Mouse (Mus musculus): ENCODE measurements around the gene Diablo. TPM values are rescaled to one million over a fixed set of nuclear protein-coding genes. Genes with fewer than 3 reads are reported as not detected.
A peak's percentile ranks its signal among the peaks of the same experiment; 100 is the strongest.

The Diablo gene
- 70.6 and 70.8 TPM in 2 replicates for polyA plus RNA-seq (2015; fragmentation: Nextera tagmentation; extraction: Ambion mirVana)

GRCm38 (mm10) chr5:123523692-123524392 lies at the start of gene Diablo:
Gene Diablo, minus strand, starts transcription at chr5:123524176.
- Histone ChIP-seq H3K36me3 (ENCODE audit: control insufficient read depth, insufficient read depth, low read length) (0 out of 2 replicates have a peak, but pooled peaks cover under 1% of the 10 kb centered on the region), H3K27ac (replicated peaks) (peak within 1 kb of the TSS; percentile 58), H3K9ac (ENCODE audit: low read length) (peak within 1 kb of the TSS; percentile 80), H3K27me3 (ENCODE audit: control insufficient read depth, insufficient read depth, low read length) (no peaks in the 10 kb centered on the region), H3K4me3 (ENCODE audit: low read depth, low read length) (peak within 1 kb of the TSS; percentile 94), H3K4me2 (replicated peaks; ENCODE audit: low read depth) (peak within 1 kb of the TSS; percentile 99), H3K4me1 (replicated peaks; ENCODE audit: control insufficient read depth, insufficient read depth) (0 out of 2 replicates have a peak, but pooled peaks cover 5% of the 10 kb centered on the region), H3K9me3 (ENCODE audit: control insufficient read depth, low read length) (no peaks in the 10 kb centered on the region)
- WGBS = under 1% methylated on average over 76 of the region's 82 CpGs
- DNase-seq (ENCODE audit: low spot score) (peak; percentile 99), ATAC-seq (ENCODE audit: low FRiP score, low TSS enrichment) (peak; percentile 98)
- TF ChIP-seq CTCF (IDR thresholded peaks at IDR 0.05; ENCODE audit: low read depth) (peak; percentile 34; the same call in 1 of the 2 replicates), EP300 (optimal IDR thresholded peaks at IDR 0.05) (no peak)

GRCm38 (mm10) chr5:123573362-123573761 lies 49.4 kb upstream of the Diablo start:
- TF ChIP-seq CTCF (IDR thresholded peaks at IDR 0.05; ENCODE audit: low read depth) = no peak
- no peak for TF ChIP-seq EP300 (optimal IDR thresholded peaks at IDR 0.05)
- Histone ChIP-seq H3K4me1 (replicated peaks; ENCODE audit: control insufficient read depth, insufficient read depth) (no peaks in the 10 kb centered on the region), H3K9ac (ENCODE audit: low read length) (no peak overlapping the region)

GRCm38 (mm10) chr5:123572357-123573186 lies 48.6 kb upstream of the Diablo start, which contains the start of gene Vps33a:
Gene Vps33a, minus strand, starts transcription at chr5:123573038.
- DNase-seq (ENCODE audit: low spot score) = peak; percentile 98
- H3K4me2 ChIP-seq (replicated peaks; ENCODE audit: low read depth) = peak within 1 kb of the TSS; percentile 86
- under 1% methylated on average over 51 of the region's 54 CpGs for WGBS
- no peaks in the 10 kb centered on the region for H3K36me3 ChIP-seq (ENCODE audit: control insufficient read depth, insufficient read depth, low read length)
- H3K27me3 ChIP-seq (ENCODE audit: control insufficient read depth, insufficient read depth, low read length) = no peaks in the 10 kb centered on the region
- H3K27ac ChIP-seq (replicated peaks) = peak within 1 kb of the TSS; percentile 58
- peak; percentile 11; the same call in 1 of the 2 replicates for TF ChIP-seq CTCF (IDR thresholded peaks at IDR 0.05; ENCODE audit: low read depth)
- TF ChIP-seq EP300 (optimal IDR thresholded peaks at IDR 0.05) = no peak
- no peaks in the 10 kb centered on the region for H3K9me3 ChIP-seq (ENCODE audit: control insufficient read depth, low read length)
- no peaks in the 10 kb centered on the region for H3K4me1 ChIP-seq (replicated peaks; ENCODE audit: control insufficient read depth, insufficient read depth)
- peak within 1 kb of the TSS; percentile 89 for H3K9ac ChIP-seq (ENCODE audit: low read length)
- H3K4me3 ChIP-seq (ENCODE audit: low read depth, low read length) = peak within 1 kb of the TSS; percentile 93
- peak; percentile 93 for ATAC-seq (ENCODE audit: low FRiP score, low TSS enrichment)

More at GRCm38 (mm10) chr5:123573362-123573761, 49.4 kb upstream of the Diablo start:
- H3K4me3 ChIP-seq (ENCODE audit: low read depth, low read length) = peak overlapping the region; percentile 93
- WGBS = 56% methylated on average over 8 of the region's 8 CpGs
- no peak for DNase-seq (ENCODE audit: low spot score)
- H3K27ac ChIP-seq (replicated peaks) = no peak overlapping the region
- no peaks in the 10 kb centered on the region for H3K27me3 ChIP-seq (ENCODE audit: control insufficient read depth, insufficient read depth, low read length)
- peak overlapping the region; percentile 37 for H3K4me2 ChIP-seq (replicated peaks; ENCODE audit: low read depth)
- H3K9me3 ChIP-seq (ENCODE audit: control insufficient read depth, low read length) = no peaks in the 10 kb centered on the region
- ATAC-seq (ENCODE audit: low FRiP score, low TSS enrichment) = no peak; the same call in 1 of the 2 replicates
- no peaks in the 10 kb centered on the region for H3K36me3 ChIP-seq (ENCODE audit: control insufficient read depth, insufficient read depth, low read length)

GRCm38 (mm10) chr5:123561128-123561527 lies 37.2 kb upstream of the Diablo start:
- Histone ChIP-seq H3K36me3 (ENCODE audit: control insufficient read depth, insufficient read depth, low read length) (peaks cover 20% of the 10 kb centered on the region), H3K4me3 (ENCODE audit: low read depth, low read length) (no peak overlapping the region), H3K4me1 (replicated peaks; ENCODE audit: control insufficient read depth, insufficient read depth) (no peaks in the 10 kb centered on the region), H3K27me3 (ENCODE audit: control insufficient read depth, insufficient read depth, low read length) (no peaks in the 10 kb centered on the region), H3K9me3 (ENCODE audit: control insufficient read depth, low read length) (no peaks in the 10 kb centered on the region), H3K4me2 (replicated peaks; ENCODE audit: low read depth) (no peak overlapping the region), H3K9ac (ENCODE audit: low read length) (no peak overlapping the region), H3K27ac (replicated peaks) (no peak overlapping the region)
- TF ChIP-seq EP300 (optimal IDR thresholded peaks at IDR 0.05) (no peak), CTCF (IDR thresholded peaks at IDR 0.05; ENCODE audit: low read depth) (no peak)
- no peak for DNase-seq (ENCODE audit: low spot score)
- ATAC-seq (ENCODE audit: low FRiP score, low TSS enrichment) = no peak
- 91% methylated on average over 11 of the region's 11 CpGs for WGBS

- 86% methylated on average over 8 of the region's 8 CpGs for WGBS
- H3K27ac ChIP-seq (replicated peaks) = no peak overlapping the region
- no peak for ATAC-seq (ENCODE audit: low FRiP score, low TSS enrichment)
Measured at GRCm38 (mm10) chr5:123559588-123559987, 35.6 kb upstream of the Diablo start.

More at GRCm38 (mm10) chr5:123559588-123559987, 35.6 kb upstream of the Diablo start:
- Histone ChIP-seq H3K9ac (ENCODE audit: low read length) (no peak overlapping the region), H3K4me2 (replicated peaks; ENCODE audit: low read depth) (no peak overlapping the region), H3K9me3 (ENCODE audit: control insufficient read depth, low read length) (no peaks in the 10 kb centered on the region), H3K36me3 (ENCODE audit: control insufficient read depth, insufficient read depth, low read length) (peaks cover 18% of the 10 kb centered on the region), H3K4me1 (replicated peaks; ENCODE audit: control insufficient read depth, insufficient read depth) (no peaks in the 10 kb centered on the region), H3K4me3 (ENCODE audit: low read depth, low read length) (no peak overlapping the region), H3K27me3 (ENCODE audit: control insufficient read depth, insufficient read depth, low read length) (no peaks in the 10 kb centered on the region)
- DNase-seq (ENCODE audit: low spot score) = no peak
- TF ChIP-seq CTCF (IDR thresholded peaks at IDR 0.05; ENCODE audit: low read depth) = no peak
- no peak for TF ChIP-seq EP300 (optimal IDR thresholded peaks at IDR 0.05)
